In the genomic region with DNA sequence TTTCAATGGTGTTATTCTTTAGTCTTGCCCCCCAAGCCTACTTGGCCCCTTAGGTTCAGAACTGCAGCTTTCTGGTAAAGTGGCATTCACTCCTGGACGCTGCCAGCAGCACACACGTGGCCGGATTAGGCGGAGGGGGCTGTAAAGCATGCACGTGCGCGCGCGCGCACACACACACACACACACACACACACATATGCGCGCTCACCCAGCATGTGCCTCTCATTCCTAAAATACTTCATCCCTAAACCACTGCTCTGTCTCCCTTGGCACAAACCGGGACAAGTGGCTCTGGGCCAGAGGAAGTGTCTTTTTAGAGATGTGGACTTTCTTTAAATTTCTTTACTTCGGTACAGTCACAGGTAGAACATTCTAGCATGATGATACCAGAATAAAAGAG, we compare ENCODE assay signal across 16 mouse cellular contexts.
DNase-seq lines count a peak whose midpoint lies in the region; ATAC-seq and TF ChIP-seq lines count a peak whose summit lies in the region.
"Had no signal": no experiment of that assay in that cellular context is flagged by ENCODE, and none has a peak within 500 bp of the region (broad histone marks: within the 10 kb centered on the region; RNA-seq: fewer than 3 reads in every experiment).

No protein-coding gene starts in this region.

- no peak for TF ChIP-seq POLR2A in limb, embryonic 14.5 days (IDR thresholded peaks at IDR 0.05; ENCODE audit: borderline replicate concordance, extremely low read depth, insufficient read depth, insufficient read length)

- no peak overlapping the region for H3K4me2 ChIP-seq in forebrain, embryonic 15.5 days (replicated peaks)
- H3K4me2 ChIP-seq in heart, embryonic 15.5 days: no peak overlapping the region
- no peak overlapping the region; the same call in 1 of the 2 replicates for H3K4me2 ChIP-seq in limb, embryonic 14.5 days (replicated peaks; ENCODE audit: low read depth, low read length, severe bottlenecking)
- H3K4me2 ChIP-seq: midbrain, embryonic 12.5 days had no signal

- H3K4me3 ChIP-seq in forebrain, embryonic 10.5 days: no peak overlapping the region
- no peak overlapping the region for H3K4me3 ChIP-seq in forebrain, embryonic 15.5 days
- no peak overlapping the region for H3K4me3 ChIP-seq in heart, embryonic 15.5 days
- H3K4me3 ChIP-seq in limb, embryonic 14.5 days (replicated peaks; ENCODE audit: low read length): no peak overlapping the region
- H3K4me3 ChIP-seq: midbrain, embryonic 12.5 days; myocyte had no signal

- no peaks in the 10 kb centered on the region for H3K27me3 ChIP-seq in forebrain, embryonic 10.5 days (ENCODE audit: poor library complexity, severe bottlenecking)
- no peaks in the 10 kb centered on the region for H3K27me3 ChIP-seq in forebrain, embryonic 15.5 days
- H3K27me3 ChIP-seq in heart, embryonic 15.5 days: no peaks in the 10 kb centered on the region
- H3K27me3 ChIP-seq in limb, embryonic 14.5 days (ENCODE audit: control insufficient read depth, insufficient read depth, low read length): no peaks in the 10 kb centered on the region
- H3K27me3 ChIP-seq: midbrain, embryonic 12.5 days had no signal

- peaks cover 28% of the 10 kb centered on the region for H3K4me1 ChIP-seq in forebrain, embryonic 10.5 days
- H3K4me1 ChIP-seq in forebrain, embryonic 15.5 days: no peaks in the 10 kb centered on the region
- peaks cover 35% of the 10 kb centered on the region for H3K4me1 ChIP-seq in heart, embryonic 15.5 days (replicated peaks)
- peaks cover 22% of the 10 kb centered on the region for H3K4me1 ChIP-seq in limb, embryonic 14.5 days (ENCODE audit: control insufficient read depth, insufficient read depth, low read length)

- DNase-seq in forebrain, embryonic 10.5 days (ENCODE audit: extremely low spot score, low spot score): no peak
- no peak for DNase-seq in heart, adult 11 months
- peak; percentile 31 for DNase-seq in kidney, postnatal 14 days
- no peak for DNase-seq in kidney, adult 8-10 months
- peak; percentile 43 for DNase-seq in limb, embryonic 14.5 days (ENCODE audit: low spot score)
- DNase-seq in layer of hippocampus, adult 9-11 months: no peak
- DNase-seq: adrenal gland, postnatal 14 days; cerebellum, adult 8-10 months; liver; lung, adult 18-20 months; retina, postnatal 1 day; thymus, postnatal 14 days had no signal

- no peak overlapping the region for H3K9ac ChIP-seq in forebrain, embryonic 15.5 days (replicated peaks)
- no peak overlapping the region for H3K9ac ChIP-seq in heart, embryonic 15.5 days
- H3K9ac ChIP-seq in limb, embryonic 14.5 days (ENCODE audit: low read depth, low read length, severe bottlenecking): no peak overlapping the region
- H3K9ac ChIP-seq: midbrain, embryonic 12.5 days had no signal

- no peaks in the 10 kb centered on the region for H3K9me3 ChIP-seq in forebrain, embryonic 10.5 days
- H3K9me3 ChIP-seq in forebrain, embryonic 15.5 days: no peaks in the 10 kb centered on the region
- H3K9me3 ChIP-seq in heart, embryonic 15.5 days (replicated peaks): no peaks in the 10 kb centered on the region
- H3K9me3 ChIP-seq in limb, embryonic 14.5 days (ENCODE audit: control insufficient read depth, low read length): no peaks in the 10 kb centered on the region
- H3K9me3 ChIP-seq: midbrain, embryonic 12.5 days had no signal

- H3K36me3 ChIP-seq in forebrain, embryonic 10.5 days (replicated peaks): peaks cover 24% of the 10 kb centered on the region
- H3K36me3 ChIP-seq in forebrain, embryonic 15.5 days: no peaks in the 10 kb centered on the region
- H3K36me3 ChIP-seq in heart, embryonic 15.5 days: 0 out of 2 replicates have a peak, but pooled peaks cover 4% of the 10 kb centered on the region
- peaks cover 14% of the 10 kb centered on the region; the same call in 1 of the 2 replicates for H3K36me3 ChIP-seq in limb, embryonic 14.5 days (ENCODE audit: control insufficient read depth, insufficient read depth, low read length)
- H3K36me3 ChIP-seq: midbrain, embryonic 12.5 days had no signal

- peak overlapping the region; percentile 35; the same call in 1 of the 2 replicates for H3K27ac ChIP-seq in forebrain, embryonic 10.5 days
- no peak overlapping the region for H3K27ac ChIP-seq in forebrain, embryonic 15.5 days (replicated peaks)
- peak overlapping the region; percentile 71 for H3K27ac ChIP-seq in heart, embryonic 15.5 days
- no peak overlapping the region for H3K27ac ChIP-seq in limb, embryonic 14.5 days (replicated peaks; ENCODE audit: low read depth, low read length)
- H3K27ac ChIP-seq: midbrain, embryonic 12.5 days had no signal

- WGBS in forebrain, embryonic 10.5 days: 92% methylated on average over 14 of the region's 14 CpGs
- 78% methylated on average over 14 of the region's 14 CpGs for WGBS in forebrain, embryonic 15.5 days
- 51% methylated on average over 14 of the region's 14 CpGs for WGBS in heart, embryonic 15.5 days
- WGBS in limb, embryonic 14.5 days: 33% methylated on average over 14 of the region's 14 CpGs

- no peak for ATAC-seq in forebrain, embryonic 15.5 days (replicated peaks)
- peak; percentile 77 for ATAC-seq in heart, embryonic 15.5 days (replicated peaks; ENCODE audit: insufficient number of reproducible peaks, insufficient read depth, low FRiP score, low read depth)
- peak; percentile 53; the same call in 1 of the 2 replicates for ATAC-seq in limb, embryonic 14.5 days (ENCODE audit: low FRiP score, low read depth)

Comparison
In these comparisons a context has a peak if more than half of its experiments do, and no peak if none do; other contexts are left out.
1. DNase-seq: peak in kidney, postnatal 14 days (single experiment) and limb, embryonic 14.5 days (single experiment); none in forebrain, embryonic 10.5 days (single experiment), heart, adult 11 months (single experiment), kidney, adult 8-10 months (0 of 2) and layer of hippocampus, adult 9-11 months (single experiment).
2. H3K27ac ChIP-seq: peak in forebrain, embryonic 10.5 days (single experiment) and heart, embryonic 15.5 days (single experiment); none in forebrain, embryonic 15.5 days (single experiment) and limb, embryonic 14.5 days (single experiment).